Mouse (Mus musculus) ES-Bruce4 (cell line): ENCODE measurements around the gene Fars2.

Source experiments
- CTCF ChIP-seq: IDR thresholded peaks from one replicate; pipeline ENCODE4 v1.8.1; 2011; ENCODE audit warnings: low read depth, low read length
- EP300 ChIP-seq: IDR thresholded peaks from 2 replicates; pipeline ENCODE4 v1.6.1; 2011; ENCODE audit warnings: low read depth, low read length; ENCODE audit not compliant: insufficient read depth

DNA sequence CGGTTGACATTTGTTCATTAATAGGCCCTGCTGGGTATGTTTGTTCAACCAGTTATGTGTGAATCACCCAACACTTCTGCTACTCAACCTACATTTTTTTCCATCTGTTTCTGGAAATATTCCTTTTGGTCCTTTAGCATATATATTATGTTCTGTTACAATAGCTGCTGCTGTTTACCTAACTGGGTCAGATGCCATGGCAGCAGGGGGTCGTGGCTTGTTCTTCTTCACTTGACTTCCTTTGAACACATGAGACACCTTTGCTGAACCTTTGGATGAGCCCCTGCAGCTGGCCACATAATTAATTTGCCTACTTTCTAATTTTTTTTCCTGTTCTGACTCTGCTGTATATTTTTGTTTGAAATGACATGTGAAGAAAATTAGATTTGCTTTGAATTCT, 475.1 kb downstream of the Fars2 start:
- TF ChIP-seq EP300: no peak
- TF ChIP-seq CTCF: no peak
